Mouse (Mus musculus): ENCODE measurements around the gene Taf10. TPM values are rescaled to one million over a fixed set of nuclear protein-coding genes. Genes with fewer than 3 reads are reported as not detected.
A peak's percentile ranks its signal among the peaks of the same experiment; 100 is the strongest.

Gene Taf10
- total RNA-seq (2015; ENCODE audit: low replicate concordance) (121 and 145 TPM in 2 replicates), total RNA-seq (2017; ENCODE audit: low replicate concordance) (45.8 and 90.2 TPM in 2 replicates)

GRCm38 (mm10) chr7:105743926-105744590 lies at the start of gene Taf10:
Gene Taf10 (minus strand): TSS chr7:105744361.
- peak; percentile 98 for ATAC-seq (replicated peaks; ENCODE audit: low FRiP score, poor library complexity, severe bottlenecking)

- no peak for ATAC-seq (replicated peaks; ENCODE audit: low FRiP score, poor library complexity, severe bottlenecking)
Observed at GRCm38 (mm10) chr7:105793701-105794100, 49.5 kb upstream of the Taf10 start.

GRCm38 (mm10) chr7:105791147-105791546 lies 47.0 kb upstream of the Taf10 start:
- no peak for ATAC-seq (replicated peaks; ENCODE audit: low FRiP score, poor library complexity, severe bottlenecking)

GRCm38 (mm10) chr7:105787285-105788140 lies 43.4 kb upstream of the Taf10 start, which contains the start of gene Dchs1:
Gene Dchs1 (minus strand): TSS chr7:105787654.
- ATAC-seq (replicated peaks; ENCODE audit: low FRiP score, poor library complexity, severe bottlenecking), result no peak

- no peak for ATAC-seq (replicated peaks; ENCODE audit: low FRiP score, poor library complexity, severe bottlenecking)
Observed at GRCm38 (mm10) chr7:105786506-105787284, 42.5 kb upstream of the Taf10 start.

- ATAC-seq (replicated peaks; ENCODE audit: low FRiP score, poor library complexity, severe bottlenecking), result no peak
Observed at GRCm38 (mm10) chr7:105784556-105784955, 40.4 kb upstream of the Taf10 start.

- no peak for ATAC-seq (replicated peaks; ENCODE audit: low FRiP score, poor library complexity, severe bottlenecking)
Observed at GRCm38 (mm10) chr7:105783861-105784260, 39.7 kb upstream of the Taf10 start.

GRCm38 (mm10) chr7:105778553-105779265 lies 34.5 kb upstream of the Taf10 start:
- ATAC-seq (replicated peaks; ENCODE audit: low FRiP score, poor library complexity, severe bottlenecking), result no peak

GRCm38 (mm10) chr7:105777797-105778552 lies 33.8 kb upstream of the Taf10 start:
- ATAC-seq (replicated peaks; ENCODE audit: low FRiP score, poor library complexity, severe bottlenecking), result no peak

- ATAC-seq (replicated peaks; ENCODE audit: low FRiP score, poor library complexity, severe bottlenecking), result no peak
Observed at GRCm38 (mm10) chr7:105777316-105777715, 33.2 kb upstream of the Taf10 start.

- ATAC-seq (replicated peaks; ENCODE audit: low FRiP score, poor library complexity, severe bottlenecking), result no peak
Observed at GRCm38 (mm10) chr7:105776026-105776425, 31.9 kb upstream of the Taf10 start.

- ATAC-seq (replicated peaks; ENCODE audit: low FRiP score, poor library complexity, severe bottlenecking), result no peak
Observed at GRCm38 (mm10) chr7:105774661-105775060, 30.5 kb upstream of the Taf10 start.

GRCm38 (mm10) chr7:105773041-105773440 lies 28.9 kb upstream of the Taf10 start:
- ATAC-seq (replicated peaks; ENCODE audit: low FRiP score, poor library complexity, severe bottlenecking), result no peak

GRCm38 (mm10) chr7:105772331-105772730 lies 28.2 kb upstream of the Taf10 start:
- ATAC-seq (replicated peaks; ENCODE audit: low FRiP score, poor library complexity, severe bottlenecking), result no peak

GRCm38 (mm10) chr7:105769959-105770358 lies 25.8 kb upstream of the Taf10 start:
- no peak for ATAC-seq (replicated peaks; ENCODE audit: low FRiP score, poor library complexity, severe bottlenecking)

GRCm38 (mm10) chr7:105767729-105768165 lies 23.6 kb upstream of the Taf10 start:
- ATAC-seq (replicated peaks; ENCODE audit: low FRiP score, poor library complexity, severe bottlenecking), result no peak

- ATAC-seq (replicated peaks; ENCODE audit: low FRiP score, poor library complexity, severe bottlenecking), result no peak
Observed at GRCm38 (mm10) chr7:105764331-105764730, 20.2 kb upstream of the Taf10 start.

- no peak for ATAC-seq (replicated peaks; ENCODE audit: low FRiP score, poor library complexity, severe bottlenecking)
Observed at GRCm38 (mm10) chr7:105762517-105763270, 18.5 kb upstream of the Taf10 start.
